ENCODE assay signal across 8 mouse cellular contexts in the genomic region with DNA sequence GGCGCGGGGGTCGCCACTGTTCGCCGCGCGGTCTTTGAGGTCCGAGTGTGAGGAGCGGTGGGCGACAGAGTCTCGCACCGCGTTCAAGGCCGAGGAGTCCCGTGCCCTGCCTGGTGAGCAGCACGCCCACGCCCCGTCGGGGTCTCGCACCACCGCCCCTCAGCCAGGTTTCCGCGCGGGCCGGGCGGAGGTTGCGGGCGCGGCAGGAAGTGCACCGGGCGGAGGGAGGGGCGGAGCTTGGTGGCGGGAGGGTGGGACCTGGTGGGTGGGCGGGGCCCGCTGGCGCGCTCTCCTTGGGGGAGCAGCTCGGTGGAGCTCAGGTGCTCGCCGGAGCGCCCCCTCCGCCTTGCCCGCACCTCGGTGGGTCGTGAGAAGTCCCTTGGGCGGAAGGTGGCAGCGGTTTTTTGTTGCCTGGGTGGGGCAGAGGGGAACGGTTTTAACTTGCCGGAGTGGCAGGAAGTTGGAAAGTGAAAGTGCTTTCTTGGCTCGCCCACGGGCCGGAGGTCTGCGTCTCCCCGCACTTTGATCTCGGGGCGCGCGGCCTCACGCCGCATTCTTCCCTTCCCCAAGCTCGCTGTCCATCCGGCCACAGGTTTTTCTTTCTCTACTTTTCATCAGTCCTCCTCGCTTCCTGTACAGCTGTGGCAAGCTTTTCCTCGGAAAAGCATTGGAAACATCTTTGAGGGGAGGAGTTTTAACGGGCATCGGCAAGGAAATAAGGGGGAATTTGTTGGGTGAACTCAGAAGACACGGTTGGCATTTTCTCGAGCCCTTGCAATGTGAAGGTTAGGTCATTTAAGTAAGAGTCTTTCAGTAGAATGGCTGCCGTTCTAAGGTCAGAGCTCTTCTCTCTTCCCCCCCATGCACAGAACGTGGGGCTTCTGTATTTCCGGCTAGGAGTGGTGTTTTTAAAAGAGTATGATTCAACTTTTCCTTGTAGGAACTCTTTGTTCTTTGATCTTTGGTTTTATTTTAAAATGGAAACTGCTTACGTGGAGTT. TPM values are rescaled to one million over a fixed set of nuclear protein-coding genes. Genes with fewer than 3 reads are reported as not detected.
DNase-seq lines count a peak whose midpoint lies in the region; ATAC-seq and TF ChIP-seq lines count a peak whose summit lies in the region.

No protein-coding gene starts in this region.

- no peak for TF ChIP-seq CTCF in thymus, adult 2 months (IDR thresholded peaks at IDR 0.05; ENCODE audit: borderline replicate concordance, control insufficient read depth, extremely low read depth, insufficient read depth, low read length, poor library complexity)

- WGBS in hindbrain, embryonic 10.5 days: 2% methylated on average over 72 of the region's 72 CpGs
- WGBS in lung, embryonic 16.5 days: under 1% methylated on average over 59 of the region's 72 CpGs
- WGBS in thymus, adult 2 months: under 1% methylated on average over 72 of the region's 72 CpGs

- no peaks in the 10 kb centered on the region for H3K9me3 ChIP-seq in hindbrain, embryonic 10.5 days
- no peaks in the 10 kb centered on the region for H3K9me3 ChIP-seq in lung, embryonic 16.5 days (ENCODE audit: control insufficient read depth, low read length)

- no peak; the same call in 1 of the 2 replicates for TF ChIP-seq POLR2A in thymus, adult 2 months (IDR thresholded peaks at IDR 0.05; ENCODE audit: control insufficient read depth, extremely low read depth, insufficient read depth, low read length, poor library complexity)

- no peaks in the 10 kb centered on the region for H3K27me3 ChIP-seq in hindbrain, embryonic 10.5 days (ENCODE audit: insufficient read depth, poor library complexity, severe bottlenecking)
- H3K27me3 ChIP-seq in lung, embryonic 16.5 days (ENCODE audit: control insufficient read depth, insufficient read depth, low read depth, low read length): no peaks in the 10 kb centered on the region
- no peaks in the 10 kb centered on the region for H3K27me3 ChIP-seq in thymus, adult 2 months (ENCODE audit: control insufficient read depth, insufficient read depth, low read length)

- peak overlapping the region; percentile 64 for H3K4me2 ChIP-seq in lung, embryonic 16.5 days (ENCODE audit: low read depth, low read length)

- H3K9ac ChIP-seq in lung, embryonic 16.5 days (ENCODE audit: low read length): peak overlapping the region; percentile 91

- DNase-seq in MN1 (ENCODE audit: low spot score): peak; percentile 89
- DNase-seq in cerebellum, adult 8-10 months: peak; percentile 75
- peak; percentile 85 for DNase-seq in forelimb bud, embryonic 11.5 days (ENCODE audit: low read depth, low spot score)
- DNase-seq in hindbrain, embryonic 10.5 days (ENCODE audit: low spot score): peak; percentile 89
- DNase-seq in layer of hippocampus, adult 9-11 months: peak; percentile 77
- peak; percentile 76 for DNase-seq in ovary, adult 18-20 months (ENCODE audit: low spot score)
- peak; percentile 94 for DNase-seq in thymus, adult 2 months

- H3K27ac ChIP-seq in hindbrain, embryonic 10.5 days: peak overlapping the region; percentile 99
- peak overlapping the region; percentile 99 for H3K27ac ChIP-seq in lung, embryonic 16.5 days (ENCODE audit: low read length)
- peak overlapping the region; percentile 98 for H3K27ac ChIP-seq in thymus, adult 2 months (ENCODE audit: control insufficient read depth, insufficient read depth, low read length)

- H3K36me3 ChIP-seq in hindbrain, embryonic 10.5 days: 0 out of 2 replicates have a peak, but pooled peaks cover 2% of the 10 kb centered on the region
- H3K36me3 ChIP-seq in lung, embryonic 16.5 days (ENCODE audit: control insufficient read depth, insufficient read depth, low read length): no peaks in the 10 kb centered on the region
- H3K36me3 ChIP-seq in thymus, adult 2 months (ENCODE audit: control insufficient read depth, insufficient read depth, low read length): no peaks in the 10 kb centered on the region

- H3K4me1 ChIP-seq in hindbrain, embryonic 10.5 days (replicated peaks): peaks cover 29% of the 10 kb centered on the region
- H3K4me1 ChIP-seq in lung, embryonic 16.5 days (replicated peaks; ENCODE audit: control insufficient read depth, insufficient read depth, low read length): peaks cover 20% of the 10 kb centered on the region
- peaks cover 16% of the 10 kb centered on the region for H3K4me1 ChIP-seq in thymus, adult 2 months (replicated peaks; ENCODE audit: control insufficient read depth, insufficient read depth, low read length)

- H3K4me3 ChIP-seq in hindbrain, embryonic 10.5 days: peak overlapping the region; percentile 90
- peak overlapping the region; percentile 76 for H3K4me3 ChIP-seq in lung, embryonic 16.5 days (ENCODE audit: low read length)
- peak overlapping the region; percentile 99 for H3K4me3 ChIP-seq in thymus, adult 2 months (ENCODE audit: control insufficient read depth, insufficient read depth, low read length)

- ATAC-seq in lung, embryonic 16.5 days (ENCODE audit: low read depth): peak; percentile 94

RNA-seq across cellular contexts. Expression of a gene that starts 0.7 kb away (rescaled TPM):
- polyA plus RNA-seq in hindbrain, embryonic 10.5 days (2016; fragmentation: Nextera tagmentation; extraction: Ambion mirVana): 12.9 and 13.2 TPM in 2 replicates
- 22.5 and 26.3 TPM in 2 replicates for polyA plus RNA-seq in lung, embryonic 16.5 days (2015; fragmentation: Nextera tagmentation; extraction: Ambion mirVana)
- polyA plus RNA-seq in thymus, adult 2 months (2012; rRNA removed): 82.3 and 101 TPM in 2 replicates

RNA-seq across cellular contexts. Expression of a gene that starts 45.4 kb away (rescaled TPM):
- 10.9 and 19.2 TPM in 2 replicates for polyA plus RNA-seq in hindbrain, embryonic 10.5 days (2016; fragmentation: Nextera tagmentation; extraction: Ambion mirVana)
- 4.2 TPM in 2 replicates for polyA plus RNA-seq in lung, embryonic 16.5 days (2015; fragmentation: Nextera tagmentation; extraction: Ambion mirVana)
- polyA plus RNA-seq in thymus, adult 2 months (2012; rRNA removed): 6.4 and 7.1 TPM in 2 replicates

RNA-seq across cellular contexts. Expression of a gene that starts 59.7 kb away (rescaled TPM):
- polyA plus RNA-seq in hindbrain, embryonic 10.5 days (2016; fragmentation: Nextera tagmentation; extraction: Ambion mirVana): 10.7 and 12.2 TPM in 2 replicates
- polyA plus RNA-seq in lung, embryonic 16.5 days (2015; fragmentation: Nextera tagmentation; extraction: Ambion mirVana): 16.6 and 19.3 TPM in 2 replicates
- 5.6 and 5.8 TPM in 2 replicates for polyA plus RNA-seq in thymus, adult 2 months (2012; rRNA removed)

Comparison
In these comparisons a context has a peak if more than half of its experiments do, and no peak if none do; other contexts are left out.
1. Peak in every context shown above with its lines: DNase-seq, ATAC-seq, H3K4me3 ChIP-seq and H3K27ac ChIP-seq.